Mouse (Mus musculus): ENCODE data around the gene Anapc10. TPM values are rescaled to one million over a fixed set of nuclear protein-coding genes. Genes with fewer than 3 reads are reported as not detected.

Anapc10 gene
- polyA plus RNA-seq, 1 experiment from 2014 or later = 40.1 TPM

GRCm38 (mm10) chr8:79706687-79707086, 4.9 kb upstream of the Anapc10 start:
- Histone ChIP-seq H3K27me3 (ENCODE audit: control insufficient read depth, insufficient read depth, low read length) (no peaks in the 10 kb centered on the region), H3K36me3 (ENCODE audit: control insufficient read depth, insufficient read depth, low read length) (peaks cover 51% of the 10 kb centered on the region), H3K4me2 (ENCODE audit: low read length) (no peak overlapping the region), H3K9ac (replicated peaks; ENCODE audit: low read length) (no peak overlapping the region), H3K4me3 (replicated peaks; ENCODE audit: low read depth, low read length) (no peak overlapping the region), H3K9me3 (ENCODE audit: control insufficient read depth, low read length) (no peaks in the 10 kb centered on the region), H3K27ac (replicated peaks; ENCODE audit: low read depth, low read length) (no peak overlapping the region), H3K4me1 (ENCODE audit: control insufficient read depth, insufficient read depth, low read length) (peaks cover 3% of the 10 kb centered on the region; the same call in 1 of the 2 replicates)
- no peak for ATAC-seq (ENCODE audit: low FRiP score, low TSS enrichment)
- WGBS = 98% methylated on average over 3 of the region's 3 CpGs
- no peak for DNase-seq

- Histone ChIP-seq H3K9me3 (ENCODE audit: control insufficient read depth, low read length) (no peaks in the 10 kb centered on the region), H3K27ac (replicated peaks; ENCODE audit: low read depth, low read length) (no peak overlapping the region), H3K4me1 (ENCODE audit: control insufficient read depth, insufficient read depth, low read length) (peaks cover 3% of the 10 kb centered on the region; the same call in 1 of the 2 replicates), H3K4me2 (ENCODE audit: low read length) (peak overlapping the region; percentile 78), H3K4me3 (replicated peaks; ENCODE audit: low read depth, low read length) (peak overlapping the region; percentile 85; the same call in 1 of the 2 replicates), H3K36me3 (ENCODE audit: control insufficient read depth, insufficient read depth, low read length) (peaks cover 27% of the 10 kb centered on the region), H3K9ac (replicated peaks; ENCODE audit: low read length) (no peak overlapping the region), H3K27me3 (ENCODE audit: control insufficient read depth, insufficient read depth, low read length) (no peaks in the 10 kb centered on the region)
- ATAC-seq (ENCODE audit: low FRiP score, low TSS enrichment) (no peak), DNase-seq (no peak)
- 57% methylated on average over 6 of the region's 6 CpGs for WGBS
Measured at GRCm38 (mm10) chr8:79712676-79713075, 1.1 kb downstream of the Anapc10 start.

GRCm38 (mm10) chr8:79721537-79721936, 9.9 kb downstream of the Anapc10 start:
- no peaks in the 10 kb centered on the region for H3K4me1 ChIP-seq (ENCODE audit: control insufficient read depth, insufficient read depth, low read length)
- peaks cover 53% of the 10 kb centered on the region for H3K36me3 ChIP-seq (ENCODE audit: control insufficient read depth, insufficient read depth, low read length)
- H3K4me2 ChIP-seq (ENCODE audit: low read length) = no peak overlapping the region
- ATAC-seq (ENCODE audit: low FRiP score, low TSS enrichment) (no peak), DNase-seq (no peak)
- no peaks in the 10 kb centered on the region for H3K9me3 ChIP-seq (ENCODE audit: control insufficient read depth, low read length)
- H3K27ac ChIP-seq (replicated peaks; ENCODE audit: low read depth, low read length) = no peak overlapping the region
- H3K4me3 ChIP-seq (replicated peaks; ENCODE audit: low read depth, low read length) = no peak overlapping the region
- no peaks in the 10 kb centered on the region for H3K27me3 ChIP-seq (ENCODE audit: control insufficient read depth, insufficient read depth, low read length)
- no peak overlapping the region for H3K9ac ChIP-seq (replicated peaks; ENCODE audit: low read length)

- ATAC-seq (ENCODE audit: low FRiP score, low TSS enrichment) = no peak
- Histone ChIP-seq H3K36me3 (ENCODE audit: control insufficient read depth, insufficient read depth, low read length) (peaks cover 38% of the 10 kb centered on the region), H3K4me1 (ENCODE audit: control insufficient read depth, insufficient read depth, low read length) (no peaks in the 10 kb centered on the region)
Measured at GRCm38 (mm10) chr8:79723308-79723707, 11.7 kb downstream of the Anapc10 start.

GRCm38 (mm10) chr8:79724589-79724988, 13.0 kb downstream of the Anapc10 start:
- H3K36me3 ChIP-seq (ENCODE audit: control insufficient read depth, insufficient read depth, low read length) = peaks cover 41% of the 10 kb centered on the region
- no peak overlapping the region for H3K9ac ChIP-seq (replicated peaks; ENCODE audit: low read length)
- no peaks in the 10 kb centered on the region for H3K27me3 ChIP-seq (ENCODE audit: control insufficient read depth, insufficient read depth, low read length)
- no peak overlapping the region for H3K4me2 ChIP-seq (ENCODE audit: low read length)
- no peaks in the 10 kb centered on the region for H3K4me1 ChIP-seq (ENCODE audit: control insufficient read depth, insufficient read depth, low read length)
- no peak overlapping the region for H3K4me3 ChIP-seq (replicated peaks; ENCODE audit: low read depth, low read length)
- H3K9me3 ChIP-seq (ENCODE audit: control insufficient read depth, low read length) = no peaks in the 10 kb centered on the region
- no peak overlapping the region for H3K27ac ChIP-seq (replicated peaks; ENCODE audit: low read depth, low read length)
- 59% methylated on average over 3 of the region's 3 CpGs for WGBS
- ATAC-seq (ENCODE audit: low FRiP score, low TSS enrichment) = no peak
- no peak for DNase-seq

More at GRCm38 (mm10) chr8:79723308-79723707, 11.7 kb downstream of the Anapc10 start:
- Histone ChIP-seq H3K27me3 (ENCODE audit: control insufficient read depth, insufficient read depth, low read length) (no peaks in the 10 kb centered on the region), H3K9ac (replicated peaks; ENCODE audit: low read length) (no peak overlapping the region), H3K4me2 (ENCODE audit: low read length) (no peak overlapping the region), H3K27ac (replicated peaks; ENCODE audit: low read depth, low read length) (no peak overlapping the region), H3K9me3 (ENCODE audit: control insufficient read depth, low read length) (no peaks in the 10 kb centered on the region), H3K4me3 (replicated peaks; ENCODE audit: low read depth, low read length) (no peak overlapping the region)
- no peak for DNase-seq

DNA sequence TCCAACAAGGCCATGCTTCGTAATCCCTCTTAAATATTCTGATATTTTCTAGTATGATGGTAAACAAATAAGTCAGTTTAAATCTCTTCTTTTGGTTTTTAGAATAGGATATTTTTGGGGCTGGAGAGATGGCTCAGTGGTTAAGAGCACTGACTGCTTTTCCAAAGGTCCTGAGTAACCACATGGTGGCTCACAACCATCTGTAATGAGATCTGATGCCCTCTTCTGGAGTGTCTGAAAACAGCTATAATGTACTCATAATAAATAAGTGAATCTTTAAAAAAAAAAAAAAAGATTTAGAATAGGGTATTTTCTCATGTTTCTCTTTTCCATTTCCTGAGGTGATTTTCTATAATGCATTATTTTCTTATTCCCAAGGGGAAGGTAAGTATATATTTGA, 16.3 kb downstream of the Anapc10 start:
- no peak overlapping the region for H3K4me2 ChIP-seq (ENCODE audit: low read length)
- no peak overlapping the region for H3K4me3 ChIP-seq (replicated peaks; ENCODE audit: low read depth, low read length)
- no peaks in the 10 kb centered on the region for H3K9me3 ChIP-seq (ENCODE audit: control insufficient read depth, low read length)
- ATAC-seq (ENCODE audit: low FRiP score, low TSS enrichment) (no peak), DNase-seq (peak; percentile 16)
- H3K9ac ChIP-seq (replicated peaks; ENCODE audit: low read length) = no peak overlapping the region
- no peak overlapping the region for H3K27ac ChIP-seq (replicated peaks; ENCODE audit: low read depth, low read length)
- peaks cover 26% of the 10 kb centered on the region for H3K36me3 ChIP-seq (ENCODE audit: control insufficient read depth, insufficient read depth, low read length)
- H3K4me1 ChIP-seq (ENCODE audit: control insufficient read depth, insufficient read depth, low read length) = no peaks in the 10 kb centered on the region
- no peaks in the 10 kb centered on the region for H3K27me3 ChIP-seq (ENCODE audit: control insufficient read depth, insufficient read depth, low read length)
- WGBS = 100% methylated on average over 1 of the region's 1 CpGs

GRCm38 (mm10) chr8:79734304-79734703, 22.7 kb downstream of the Anapc10 start:
- Histone ChIP-seq H3K9ac (replicated peaks; ENCODE audit: low read length) (no peak overlapping the region), H3K27ac (replicated peaks; ENCODE audit: low read depth, low read length) (no peak overlapping the region), H3K4me3 (replicated peaks; ENCODE audit: low read depth, low read length) (no peak overlapping the region), H3K27me3 (ENCODE audit: control insufficient read depth, insufficient read depth, low read length) (no peaks in the 10 kb centered on the region), H3K4me1 (ENCODE audit: control insufficient read depth, insufficient read depth, low read length) (no peaks in the 10 kb centered on the region), H3K4me2 (ENCODE audit: low read length) (no peak overlapping the region), H3K9me3 (ENCODE audit: control insufficient read depth, low read length) (no peaks in the 10 kb centered on the region), H3K36me3 (ENCODE audit: control insufficient read depth, insufficient read depth, low read length) (peaks cover 14% of the 10 kb centered on the region; the same call in 1 of the 2 replicates)
- peak; percentile 69; the same call in 1 of the 2 replicates for ATAC-seq (ENCODE audit: low FRiP score, low TSS enrichment)
- 19% methylated on average over 2 of the region's 2 CpGs for WGBS
- peak; percentile 87 for DNase-seq

DNA sequence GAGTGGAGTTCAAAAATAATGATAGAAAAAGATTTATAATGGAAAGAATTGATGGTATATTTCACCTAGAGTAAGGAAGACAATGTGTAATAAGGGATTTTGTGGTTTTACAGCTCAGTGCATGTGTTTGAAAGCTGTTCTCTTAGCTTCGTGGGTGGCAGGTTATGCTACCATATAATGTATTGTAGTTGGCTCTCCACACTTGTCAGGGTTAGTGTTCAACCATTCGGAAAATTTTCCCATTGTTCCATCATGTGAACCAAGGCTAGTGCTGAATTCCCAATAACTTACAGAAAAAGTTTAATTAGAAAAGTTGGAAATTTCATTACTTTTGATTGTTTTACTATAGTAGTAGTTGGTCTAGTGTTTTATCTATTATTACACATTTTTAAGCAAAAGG, 36.6 kb downstream of the Anapc10 start:
- DNase-seq = no peak
- Histone ChIP-seq H3K4me2 (ENCODE audit: low read length) (no peak overlapping the region), H3K27ac (replicated peaks; ENCODE audit: low read depth, low read length) (no peak overlapping the region), H3K9me3 (ENCODE audit: control insufficient read depth, low read length) (no peaks in the 10 kb centered on the region), H3K36me3 (ENCODE audit: control insufficient read depth, insufficient read depth, low read length) (peaks cover 8% of the 10 kb centered on the region; the same call in 1 of the 2 replicates), H3K4me3 (replicated peaks; ENCODE audit: low read depth, low read length) (no peak overlapping the region), H3K4me1 (ENCODE audit: control insufficient read depth, insufficient read depth, low read length) (no peaks in the 10 kb centered on the region), H3K27me3 (ENCODE audit: control insufficient read depth, insufficient read depth, low read length) (no peaks in the 10 kb centered on the region), H3K9ac (replicated peaks; ENCODE audit: low read length) (no peak overlapping the region)
- WGBS = 39% methylated on average over 2 of the region's 2 CpGs
- no peak for ATAC-seq (ENCODE audit: low FRiP score, low TSS enrichment)

GRCm38 (mm10) chr8:79748591-79748990, 37.0 kb downstream of the Anapc10 start:
- Histone ChIP-seq H3K4me3 (replicated peaks; ENCODE audit: low read depth, low read length) (no peak overlapping the region), H3K27ac (replicated peaks; ENCODE audit: low read depth, low read length) (no peak overlapping the region), H3K27me3 (ENCODE audit: control insufficient read depth, insufficient read depth, low read length) (no peaks in the 10 kb centered on the region), H3K9ac (replicated peaks; ENCODE audit: low read length) (no peak overlapping the region), H3K9me3 (ENCODE audit: control insufficient read depth, low read length) (no peaks in the 10 kb centered on the region), H3K4me1 (ENCODE audit: control insufficient read depth, insufficient read depth, low read length) (no peaks in the 10 kb centered on the region), H3K4me2 (ENCODE audit: low read length) (no peak overlapping the region), H3K36me3 (ENCODE audit: control insufficient read depth, insufficient read depth, low read length) (peaks cover 8% of the 10 kb centered on the region; the same call in 1 of the 2 replicates)
- 82% methylated on average over 4 of the region's 4 CpGs for WGBS
- DNase-seq (no peak), ATAC-seq (ENCODE audit: low FRiP score, low TSS enrichment) (no peak)

Measured in midbrain, embryonic 14.5 days (tissue).